Mouse (Mus musculus): ENCODE results near the gene Disp3. TPM values are rescaled to one million over a fixed set of nuclear protein-coding genes. Genes with fewer than 3 reads are reported as not detected.

The Disp3 gene
- total RNA-seq, 2 experiments from 2014 or later: 0.79 to 1.2 TPM

- no peak for DNase-seq
Measured at GRCm38 (mm10) chr4:148218238-148218637, 69.5 kb downstream of the Disp3 start.

GRCm38 (mm10) chr4:148215264-148215900 is 72.4 kb downstream of the Disp3 start:
- DNase-seq: no peak

GRCm38 (mm10) chr4:148214460-148215136 is 73.2 kb downstream of the Disp3 start:
- DNase-seq: no peak

DNA sequence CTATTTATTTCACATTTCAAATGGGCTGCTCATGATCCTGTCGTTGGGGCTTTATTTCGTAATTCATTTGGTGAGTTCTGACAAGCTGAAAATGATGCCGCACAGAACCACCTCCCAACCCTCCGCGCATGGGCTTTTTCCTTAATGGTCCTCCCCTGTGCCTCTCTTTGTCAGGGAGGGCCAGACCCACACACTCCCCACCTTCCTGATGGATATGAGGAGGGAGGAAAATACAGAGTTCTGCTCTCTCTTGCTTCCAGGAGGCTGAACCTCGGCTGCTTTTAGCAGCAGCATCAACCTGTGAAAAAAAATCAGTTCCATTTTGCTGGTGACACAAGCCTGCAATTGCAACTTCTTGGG is 82.9 kb downstream of the Disp3 start:
- no peak for DNase-seq

- DNase-seq: no peak
Measured at GRCm38 (mm10) chr4:148204061-148204872, 83.5 kb downstream of the Disp3 start.

GRCm38 (mm10) chr4:148203557-148203956 is 84.2 kb downstream of the Disp3 start:
- no peak for DNase-seq

DNA sequence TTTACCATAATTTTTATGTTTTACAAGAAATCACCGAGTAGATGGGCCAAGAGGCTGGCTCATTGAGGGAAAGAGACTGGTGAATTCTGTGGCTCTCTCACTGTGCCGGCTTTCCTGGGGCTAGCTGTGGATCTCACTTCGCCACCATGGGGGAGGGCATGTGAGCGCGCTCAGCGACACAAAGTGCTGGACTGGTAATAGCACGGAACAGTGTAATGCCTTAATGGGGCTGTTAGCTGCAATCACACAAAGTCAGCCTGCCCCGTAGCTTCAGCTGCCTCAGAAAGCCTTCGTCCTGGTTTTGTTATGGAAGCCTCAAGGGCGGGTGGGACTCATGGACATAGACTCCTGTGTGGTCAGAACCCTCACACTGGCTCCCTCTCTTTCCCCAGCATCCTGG is 89.0 kb downstream of the Disp3 start:
- no peak for DNase-seq

DNA sequence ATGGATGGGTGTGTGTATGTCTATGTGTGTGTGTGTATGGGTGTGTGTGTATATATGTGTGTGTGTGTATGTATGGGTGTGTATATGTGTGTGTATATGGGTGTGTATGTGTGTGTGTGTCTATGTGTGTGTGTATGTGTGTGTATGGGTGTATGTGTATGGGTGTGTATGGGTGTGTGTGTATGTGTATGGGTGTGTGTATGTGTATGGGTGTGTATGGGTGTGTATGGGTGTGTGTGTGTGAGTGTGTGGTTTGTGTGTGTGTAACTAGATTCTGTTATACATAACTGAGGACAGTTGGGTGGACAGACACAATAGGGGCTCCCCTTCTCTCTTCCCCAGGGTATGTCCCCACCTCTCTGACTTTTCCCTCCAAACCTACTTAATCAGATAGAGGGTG is 93.4 kb downstream of the Disp3 start:
- DNase-seq: no peak

- no peak for DNase-seq
Measured at GRCm38 (mm10) chr4:148192707-148193245, 95.0 kb downstream of the Disp3 start.

Other genes starting within 250 kb of the Disp3 start
- gene Clcn6, start 249.1 kb downstream of the Disp3 start, total RNA-seq (2021): 10 to 100 TPM in 1 of 2 experiments, 1 to 10 TPM in 1; 8.4 to 12.8 TPM
- 10 to 100 TPM; 41.9 to 44.0 TPM for gene Mthfr, start 248.9 kb downstream of the Disp3 start, total RNA-seq (2021)
- gene Agtrap, start 199.9 kb downstream of the Disp3 start, total RNA-seq (2021): 10 to 100 TPM; 45.4 to 45.5 TPM
- 10 to 100 TPM; 22.3 to 23.9 TPM for gene Mad2l2, start 157.6 kb downstream of the Disp3 start, total RNA-seq (2021)
- gene Draxin, start 157.3 kb downstream of the Disp3 start, total RNA-seq (2021): under 1 TPM; 0.18 to 0.27 TPM
- 10 to 100 TPM; 30.4 to 31.3 TPM for gene Fbxo6, start 135.8 kb downstream of the Disp3 start, total RNA-seq (2021)
- gene Fbxo44, start 127.5 kb downstream of the Disp3 start, total RNA-seq (2021): 1 to 10 TPM; 7.1 to 7.2 TPM
- gene Fbxo2, start 127.3 kb downstream of the Disp3 start, total RNA-seq (2021): 1 to 10 TPM; 2.3 to 3.3 TPM
- 10 to 100 TPM; 17.6 to 18.5 TPM for gene Ubiad1, start 156.8 kb upstream of the Disp3 start, total RNA-seq (2021)
- gene Mtor, start 160.6 kb upstream of the Disp3 start, total RNA-seq (2021): 10 to 100 TPM; 68.4 to 77.9 TPM
- gene Angptl7, start 212.5 kb upstream of the Disp3 start, total RNA-seq (2021): 1 to 10 TPM; 1.6 to 2.1 TPM

All from adrenal gland, postnatal 10 days (tissue).